1 mouse cellular context compared by ENCODE assay signal in genomic region chr3:108295379-108296219, GRCm38 (mm10).
TF ChIP-seq lines count a peak whose summit lies in the region.

No protein-coding gene starts in this region.

TF ChIP-seq in MEL, 35 proteins besides CTCF, POLR2A, EP300 and RAD21 (continued from another document):
- TF ChIP-seq ETS1 (IDR thresholded peaks at IDR 0.05; ENCODE audit: low read depth, low read length), result peak; percentile 31; the same call in 1 of the 2 replicates
- peak; percentile 66; the same call in 1 of the 2 replicates for TF ChIP-seq SIN3A (IDR thresholded peaks at IDR 0.05; ENCODE audit: low read length)
- TF ChIP-seq NELFE (IDR thresholded peaks at IDR 0.05; ENCODE audit: low read depth, low read length), result peak; percentile 51
- no peak; the same call in none of the 2 replicates for TF ChIP-seq MXI1 (IDR thresholded peaks at IDR 0.05; ENCODE audit: low read depth, low read length)
- no peak for TF ChIP-seq RCOR1 (IDR thresholded peaks at IDR 0.05; ENCODE audit: low read depth, low read length)
- no peak for TF ChIP-seq NRF1 (IDR thresholded peaks at IDR 0.05; ENCODE audit: insufficient read depth, low read depth, low read length, poor library complexity, severe bottlenecking)
- TF ChIP-seq ZNF384 (IDR thresholded peaks at IDR 0.05; ENCODE audit: low read depth, low read length), result 0 out of 2 replicates have a peak, but pooled peaks have one; percentile 7
- TF ChIP-seq USF2 (IDR thresholded peaks at IDR 0.05; ENCODE audit: borderline replicate concordance in 1 of 2, insufficient read depth in 1 of 2, low read depth in 1 of 2, low read length in 2 of 2), result no peak
- no peak for TF ChIP-seq TAL1 (IDR thresholded peaks at IDR 0.05; ENCODE audit: low read length)
